Mouse (Mus musculus): ENCODE results near the gene Mtus2. TPM values are rescaled to one million over a fixed set of nuclear protein-coding genes. Genes with fewer than 3 reads are reported as not detected.

Mtus2 gene
- polyA plus RNA-seq, 1 experiment: 2.3 TPM

DNA sequence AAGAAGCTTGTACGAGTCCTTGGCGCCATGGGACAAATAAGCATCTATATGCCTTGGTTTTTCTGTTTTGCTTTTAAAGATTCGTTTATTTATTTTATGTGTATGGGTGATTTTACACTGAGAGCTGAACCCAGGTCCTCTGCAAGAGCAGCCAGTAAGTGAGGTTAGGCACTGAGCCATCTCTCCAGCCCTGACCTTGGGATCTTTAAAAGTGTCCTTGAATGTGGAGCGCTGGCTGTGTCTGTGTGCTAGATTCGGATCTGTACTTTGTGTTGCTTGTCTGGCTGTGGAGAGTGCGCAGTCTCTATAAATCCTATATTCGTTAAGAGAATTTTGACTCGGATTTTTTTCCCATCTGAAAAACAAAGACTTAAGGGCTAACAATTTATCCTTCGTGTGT, 40.9 kb upstream of the Mtus2 start:
- no peak for DNase-seq (ENCODE audit: low read depth in 1 of 2, low spot score in 2 of 2)
- Histone ChIP-seq H3K36me3 (ENCODE audit: control insufficient read depth, insufficient read depth, low read length) (no peaks in the 10 kb centered on the region), H3K27ac (ENCODE audit: insufficient read depth, low read length) (no peak overlapping the region), H3K27me3 (ENCODE audit: control insufficient read depth, insufficient read depth, low read length) (no peaks in the 10 kb centered on the region), H3K4me1 (ENCODE audit: control insufficient read depth, insufficient read depth, insufficient read length) (no peaks in the 10 kb centered on the region), H3K4me3 (ENCODE audit: extremely low read depth, insufficient read depth, insufficient read length) (no peak overlapping the region)
- 87% methylated on average over 9 of the region's 9 CpGs for WGBS
- TF ChIP-seq POLR2A (IDR thresholded peaks at IDR 0.05; ENCODE audit: low read depth, low read length) (no peak), CTCF (IDR thresholded peaks at IDR 0.05; ENCODE audit: extremely low read depth, insufficient read depth, insufficient read length, insufficient replicate concordance) (no peak)

DNA sequence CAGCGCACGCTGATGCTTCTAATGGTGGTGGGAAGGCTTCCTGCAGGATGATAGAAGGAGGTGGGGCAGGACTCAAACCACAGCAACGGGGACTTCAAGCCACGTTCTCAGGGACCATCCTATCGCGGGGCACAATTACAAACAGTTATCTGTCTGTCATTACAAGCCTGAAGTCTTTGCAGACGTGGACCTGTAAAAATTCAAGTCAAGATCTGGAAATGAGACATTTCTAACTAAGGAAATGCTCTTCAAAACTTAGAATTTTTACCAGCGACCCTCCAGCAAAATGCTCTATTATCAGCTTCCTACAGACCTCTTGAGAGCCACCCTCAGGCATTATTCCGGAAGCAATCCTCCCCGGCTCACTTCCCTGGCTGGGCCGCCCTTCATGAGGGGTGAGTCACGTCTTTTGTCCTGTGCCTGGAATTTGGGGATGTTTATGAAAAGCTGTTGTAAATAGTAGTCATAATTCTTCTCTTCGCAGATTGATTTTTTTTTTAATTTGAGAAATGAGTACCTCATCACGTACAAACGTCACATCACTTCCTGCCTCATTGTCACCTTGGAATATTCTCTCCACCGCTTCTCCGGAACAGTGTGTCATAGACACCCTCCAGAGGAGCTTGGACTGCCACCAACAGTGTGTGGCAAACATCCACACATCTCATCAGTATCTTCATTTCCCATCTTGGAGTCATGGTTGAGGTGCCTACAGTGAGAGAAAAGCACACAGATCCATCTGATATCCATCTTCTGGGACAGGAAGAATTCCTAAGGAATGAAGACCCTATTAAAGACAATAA, 38.9 kb upstream of the Mtus2 start:
- no peak for DNase-seq (ENCODE audit: low read depth in 1 of 2, low spot score in 2 of 2)
- H3K27me3 ChIP-seq (ENCODE audit: control insufficient read depth, insufficient read depth, low read length): no peaks in the 10 kb centered on the region
- no peaks in the 10 kb centered on the region for H3K4me1 ChIP-seq (ENCODE audit: control insufficient read depth, insufficient read depth, insufficient read length)
- no peaks in the 10 kb centered on the region for H3K36me3 ChIP-seq (ENCODE audit: control insufficient read depth, insufficient read depth, low read length)
- no peak overlapping the region for H3K27ac ChIP-seq (ENCODE audit: insufficient read depth, low read length)
- 10% methylated on average over 17 of the region's 17 CpGs for WGBS
- TF ChIP-seq CTCF (IDR thresholded peaks at IDR 0.05; ENCODE audit: extremely low read depth, insufficient read depth, insufficient read length, insufficient replicate concordance): no peak
- no peak for TF ChIP-seq POLR2A (IDR thresholded peaks at IDR 0.05; ENCODE audit: low read depth, low read length)
- H3K4me3 ChIP-seq (ENCODE audit: extremely low read depth, insufficient read depth, insufficient read length): no peak overlapping the region

DNA sequence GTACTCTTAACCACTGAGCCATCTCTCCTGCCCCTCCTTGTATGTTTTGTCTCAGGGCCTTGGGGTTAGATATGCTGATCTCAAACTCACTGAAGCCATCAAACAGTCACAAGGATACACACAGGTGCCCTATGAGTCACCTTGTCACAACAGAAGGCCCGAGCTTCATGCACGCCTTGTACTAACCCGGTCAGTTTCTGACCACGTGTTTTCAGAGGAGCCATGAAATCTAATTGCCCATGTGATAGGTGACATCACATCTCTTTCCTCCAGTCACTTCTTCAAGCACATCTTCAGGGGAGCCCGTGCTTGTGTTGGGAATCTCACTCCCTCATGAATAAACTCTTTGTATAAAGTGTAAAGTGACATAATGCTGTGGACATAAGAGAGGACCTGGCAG, 32.5 kb upstream of the Mtus2 start:
- WGBS: 85% methylated on average over 5 of the region's 5 CpGs
- H3K4me1 ChIP-seq (ENCODE audit: control insufficient read depth, insufficient read depth, insufficient read length): no peaks in the 10 kb centered on the region
- no peak overlapping the region for H3K27ac ChIP-seq (ENCODE audit: insufficient read depth, low read length)
- DNase-seq (ENCODE audit: low read depth in 1 of 2, low spot score in 2 of 2): no peak
- H3K36me3 ChIP-seq (ENCODE audit: control insufficient read depth, insufficient read depth, low read length): no peaks in the 10 kb centered on the region
- no peaks in the 10 kb centered on the region for H3K27me3 ChIP-seq (ENCODE audit: control insufficient read depth, insufficient read depth, low read length)
- no peak for TF ChIP-seq POLR2A (IDR thresholded peaks at IDR 0.05; ENCODE audit: low read depth, low read length)
- no peak for TF ChIP-seq CTCF (IDR thresholded peaks at IDR 0.05; ENCODE audit: extremely low read depth, insufficient read depth, insufficient read length, insufficient replicate concordance)
- no peak overlapping the region for H3K4me3 ChIP-seq (ENCODE audit: extremely low read depth, insufficient read depth, insufficient read length)

DNA sequence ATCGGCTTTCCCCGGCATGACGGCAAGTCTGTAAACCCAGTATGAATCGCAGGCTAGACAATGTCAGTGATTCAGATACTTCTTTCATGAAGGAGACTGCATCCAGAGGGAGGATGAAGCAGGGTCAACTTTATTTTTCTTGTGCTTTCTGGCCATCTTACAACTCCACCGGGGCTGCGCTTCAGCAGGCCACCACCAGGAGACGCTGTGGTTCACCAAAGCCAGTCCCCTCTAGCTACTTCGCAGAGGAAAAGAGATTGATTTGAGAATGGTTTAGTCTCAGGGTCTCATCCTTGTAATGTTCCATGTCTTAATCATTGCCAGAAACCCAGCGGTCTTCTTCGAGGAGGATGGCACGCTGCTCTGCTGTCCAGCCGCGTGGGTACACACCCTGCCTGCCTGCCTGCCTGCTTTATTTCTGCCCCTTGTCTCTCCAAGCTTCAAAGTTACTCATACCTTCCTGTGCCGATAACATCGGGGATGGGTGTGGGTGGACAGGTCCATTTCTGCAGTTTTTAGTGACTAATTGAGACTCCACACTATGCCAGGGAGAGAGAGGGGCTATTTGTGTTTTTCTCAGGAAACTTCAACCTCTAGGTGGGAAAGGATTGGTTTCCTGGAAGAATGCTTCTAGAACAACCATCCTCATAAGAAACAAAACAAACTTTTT, 31.1 kb upstream of the Mtus2 start:
- Histone ChIP-seq H3K36me3 (ENCODE audit: control insufficient read depth, insufficient read depth, low read length) (no peaks in the 10 kb centered on the region), H3K4me3 (ENCODE audit: extremely low read depth, insufficient read depth, insufficient read length) (no peak overlapping the region), H3K27me3 (ENCODE audit: control insufficient read depth, insufficient read depth, low read length) (no peaks in the 10 kb centered on the region), H3K27ac (ENCODE audit: insufficient read depth, low read length) (no peak overlapping the region), H3K4me1 (ENCODE audit: control insufficient read depth, insufficient read depth, insufficient read length) (no peaks in the 10 kb centered on the region)
- TF ChIP-seq CTCF (IDR thresholded peaks at IDR 0.05; ENCODE audit: extremely low read depth, insufficient read depth, insufficient read length, insufficient replicate concordance) (peak; percentile 1; the same call in 1 of the 2 replicates), POLR2A (IDR thresholded peaks at IDR 0.05; ENCODE audit: low read depth, low read length) (no peak)
- no peak for DNase-seq (ENCODE audit: low read depth in 1 of 2, low spot score in 2 of 2)
- WGBS: 71% methylated on average over 15 of the region's 15 CpGs

DNA sequence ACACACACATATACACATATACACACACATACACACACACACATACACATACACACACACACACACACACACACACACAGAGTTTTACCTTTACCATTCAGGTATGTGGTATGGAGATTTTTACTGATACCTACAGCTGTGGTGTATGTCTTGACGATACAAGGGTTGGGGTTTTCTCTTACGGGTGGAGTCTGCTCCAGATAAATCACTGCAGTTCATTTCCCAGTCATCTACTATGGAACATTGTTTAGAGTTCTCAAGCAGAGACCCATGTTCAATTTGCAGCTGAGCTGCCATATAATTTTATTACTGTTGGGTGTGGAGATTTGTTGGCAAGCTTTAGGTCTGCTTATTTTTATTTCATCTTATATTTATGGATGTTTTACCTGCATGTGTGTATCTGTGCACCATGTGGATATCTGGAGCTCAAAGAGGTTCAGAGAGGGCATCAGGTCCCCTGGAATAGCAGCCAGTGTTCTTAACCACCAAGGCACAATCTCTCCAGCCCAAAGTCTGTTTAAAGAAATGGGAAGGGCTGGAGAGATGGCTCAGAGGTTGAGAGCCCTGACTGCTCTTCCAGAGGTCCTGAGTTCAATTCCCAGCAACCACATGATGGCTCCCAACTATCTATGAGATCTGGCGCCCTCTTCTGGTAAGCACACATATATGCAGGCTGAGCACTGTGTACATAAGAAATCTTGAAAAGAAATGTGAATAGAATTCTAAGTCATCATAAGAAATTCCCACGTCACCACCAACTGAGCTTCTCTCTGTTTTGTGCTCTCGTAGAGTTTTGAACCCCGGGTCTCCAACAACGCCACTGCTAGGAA, 28.2 kb upstream of the Mtus2 start:
- Histone ChIP-seq H3K4me3 (ENCODE audit: extremely low read depth, insufficient read depth, insufficient read length) (no peak overlapping the region), H3K27me3 (ENCODE audit: control insufficient read depth, insufficient read depth, low read length) (no peaks in the 10 kb centered on the region), H3K4me1 (ENCODE audit: control insufficient read depth, insufficient read depth, insufficient read length) (no peaks in the 10 kb centered on the region), H3K36me3 (ENCODE audit: control insufficient read depth, insufficient read depth, low read length) (no peaks in the 10 kb centered on the region), H3K27ac (ENCODE audit: insufficient read depth, low read length) (no peak overlapping the region)
- 74% methylated on average over 7 of the region's 7 CpGs for WGBS
- TF ChIP-seq CTCF (IDR thresholded peaks at IDR 0.05; ENCODE audit: extremely low read depth, insufficient read depth, insufficient read length, insufficient replicate concordance) (no peak), POLR2A (IDR thresholded peaks at IDR 0.05; ENCODE audit: low read depth, low read length) (no peak)
- no peak for DNase-seq (ENCODE audit: low read depth in 1 of 2, low spot score in 2 of 2)

GRCm38 (mm10) chr5:147935096-147935495, 22.0 kb upstream of the Mtus2 start:
- H3K4me1 ChIP-seq (ENCODE audit: control insufficient read depth, insufficient read depth, insufficient read length): no peaks in the 10 kb centered on the region
- no peak overlapping the region for H3K4me3 ChIP-seq (ENCODE audit: extremely low read depth, insufficient read depth, insufficient read length)
- DNase-seq (ENCODE audit: low read depth in 1 of 2, low spot score in 2 of 2): no peak
- no peak for TF ChIP-seq POLR2A (IDR thresholded peaks at IDR 0.05; ENCODE audit: low read depth, low read length)
- 84% methylated on average over 13 of the region's 13 CpGs for WGBS
- H3K27ac ChIP-seq (ENCODE audit: insufficient read depth, low read length): no peak overlapping the region
- no peaks in the 10 kb centered on the region for H3K36me3 ChIP-seq (ENCODE audit: control insufficient read depth, insufficient read depth, low read length)
- no peaks in the 10 kb centered on the region for H3K27me3 ChIP-seq (ENCODE audit: control insufficient read depth, insufficient read depth, low read length)
